Mouse (Mus musculus): ENCODE data around the gene Samd4b.

- TF ChIP-seq POLR2A (IDR thresholded peaks at IDR 0.05; ENCODE audit: borderline replicate concordance, extremely low read depth, low read depth, low read length) (no peak), CTCF (IDR thresholded peaks at IDR 0.05; ENCODE audit: insufficient read depth, low read length) (no peak)
Observed at GRCm38 (mm10) chr7:28393272-28393951, 204.5 kb downstream of the Samd4b start.

All from lung, adult 2 months (tissue).